Comparison of ENCODE assay signal across 13 mouse cellular contexts in the genomic region with DNA sequence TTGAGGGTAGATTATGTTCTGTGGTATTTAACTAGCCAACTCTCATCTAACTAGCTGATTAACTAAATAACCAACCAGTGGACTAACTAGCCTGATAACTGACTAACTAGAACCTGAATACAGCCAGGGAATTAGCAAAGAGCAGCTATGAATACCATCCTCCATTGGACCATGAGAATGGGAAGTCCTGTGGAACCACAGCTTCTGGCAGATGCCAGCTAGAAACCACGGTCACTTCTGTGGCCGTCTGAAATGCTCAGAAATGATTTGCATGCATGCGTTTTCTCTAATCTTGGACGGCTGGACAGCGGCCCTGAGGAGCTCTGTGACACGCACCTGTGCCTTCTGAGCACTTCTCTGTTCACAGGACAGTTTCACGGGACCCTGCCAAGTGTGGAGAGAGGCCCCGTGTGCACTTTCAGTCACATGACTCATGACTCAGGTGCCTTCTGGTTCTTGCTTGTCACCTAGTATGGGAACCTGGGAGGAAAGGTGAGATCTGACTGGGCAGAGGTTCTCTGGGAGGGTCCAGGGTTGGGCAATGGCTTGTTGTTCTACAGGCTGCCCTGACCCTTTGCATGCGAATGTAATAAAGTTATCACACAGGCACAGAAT. TPM values are rescaled to one million over a fixed set of nuclear protein-coding genes. Genes with fewer than 3 reads are reported as not detected.
DNase-seq lines count a peak whose midpoint lies in the region; ATAC-seq and TF ChIP-seq lines count a peak whose summit lies in the region.
"Had no signal": no experiment of that assay in that cellular context is flagged by ENCODE, and none has a peak within 500 bp of the region (broad histone marks: within the 10 kb centered on the region; RNA-seq: fewer than 3 reads in every experiment).

No protein-coding gene starts in this region.

- H3K27ac ChIP-seq in liver, postnatal 0 days (ENCODE audit: low read depth): no peak overlapping the region
- H3K27ac ChIP-seq in liver, embryonic 12.5 days: no peak overlapping the region
- H3K27ac ChIP-seq: hindbrain, embryonic 15.5 days; liver, embryonic 13.5 days had no signal

- no peak for TF ChIP-seq EP300 in liver, postnatal 0 days (IDR thresholded peaks at IDR 0.05; ENCODE audit: low read depth)

- H3K9ac ChIP-seq in liver, postnatal 0 days (replicated peaks): no peak overlapping the region; the same call in 1 of the 2 replicates
- no peak overlapping the region for H3K9ac ChIP-seq in liver, embryonic 12.5 days
- H3K9ac ChIP-seq: hindbrain, embryonic 15.5 days; liver, embryonic 13.5 days had no signal

- no peak overlapping the region for H3K4me2 ChIP-seq in liver, postnatal 0 days (ENCODE audit: low read depth, low read length)
- H3K4me2 ChIP-seq in liver, embryonic 12.5 days: no peak overlapping the region
- H3K4me2 ChIP-seq: hindbrain, embryonic 15.5 days; liver, embryonic 13.5 days had no signal

- 34% methylated on average over 9 of the region's 9 CpGs for whole genome bisulfite sequencing in liver, postnatal 0 days (ENCODE audit: insufficient replicate concordance)
- WGBS in liver, embryonic 12.5 days (ENCODE audit: insufficient replicate concordance): 42% methylated on average over 9 of the region's 9 CpGs

- no peaks in the 10 kb centered on the region for H3K36me3 ChIP-seq in liver, postnatal 0 days (replicated peaks; ENCODE audit: insufficient read depth, low read length)
- no peaks in the 10 kb centered on the region for H3K36me3 ChIP-seq in liver, embryonic 12.5 days
- H3K36me3 ChIP-seq: hindbrain, embryonic 15.5 days; liver, embryonic 13.5 days had no signal

- H3K27me3 ChIP-seq in liver, postnatal 0 days (ENCODE audit: insufficient read depth, low read length): no peaks in the 10 kb centered on the region
- peaks cover 17% of the 10 kb centered on the region for H3K27me3 ChIP-seq in liver, embryonic 12.5 days (replicated peaks)
- H3K27me3 ChIP-seq: hindbrain, embryonic 15.5 days had no signal

- peak; percentile 85 for ATAC-seq in liver, postnatal 0 days
- no peak for ATAC-seq in liver, embryonic 12.5 days
- ATAC-seq: midbrain, embryonic 16.5 days had no signal

- no peak overlapping the region for H3K4me3 ChIP-seq in liver, postnatal 0 days (ENCODE audit: low read depth, low read length)
- no peak overlapping the region for H3K4me3 ChIP-seq in liver, embryonic 12.5 days
- H3K4me3 ChIP-seq: erythroblast, embryonic 14.5 days; hindbrain, embryonic 15.5 days; liver, embryonic 13.5 days had no signal

- H3K9me3 ChIP-seq in liver, postnatal 0 days (ENCODE audit: low read length): no peaks in the 10 kb centered on the region
- H3K9me3 ChIP-seq in liver, embryonic 12.5 days (replicated peaks): no peaks in the 10 kb centered on the region
- H3K9me3 ChIP-seq: hindbrain, embryonic 15.5 days; liver, embryonic 13.5 days had no signal

- peaks cover 16% of the 10 kb centered on the region; the same call in 1 of the 2 replicates for H3K4me1 ChIP-seq in liver, postnatal 0 days (ENCODE audit: insufficient read depth)
- H3K4me1 ChIP-seq in liver, embryonic 12.5 days: peaks cover 20% of the 10 kb centered on the region; the same call in 1 of the 2 replicates

- TF ChIP-seq CTCF in liver, postnatal 0 days (IDR thresholded peaks at IDR 0.05; ENCODE audit: low read depth): no peak

- DNase-seq in liver, postnatal 0 days: peak; percentile 23
- peak; percentile 27 for DNase-seq in ZHBTc4 (ENCODE audit: low read depth, low spot score)
- peak; percentile 54 for DNase-seq in lung, postnatal 36 days
- peak; percentile 4 to 9 for DNase-seq in thymus, postnatal 10 days (ENCODE audit: low spot score in 2 of 2)
- no peak for DNase-seq in layer of hippocampus, postnatal 25 days (ENCODE audit: extremely low spot score in 1 of 2, low spot score in 1 of 2)
- no peak for DNase-seq in adrenal gland, postnatal 25 days
- DNase-seq in c-Kit-positive CD71-positive TER-119-positive erythroid progenitor cells, embryonic 14.5 days (ENCODE audit: low spot score): no peak
- DNase-seq: liver, embryonic 13.5 days had no signal

RNA-seq across cellular contexts. Expression of gene Pbp2, which starts 14.6 kb away (rescaled TPM):
- polyA plus RNA-seq in liver, postnatal 0 days (2015; fragmentation: Nextera tagmentation; extraction: Ambion mirVana): not detected in 2 replicates
- not detected in 2 replicates for polyA plus RNA-seq in liver, embryonic 12.5 days (2016; fragmentation: Nextera tagmentation; extraction: Ambion mirVana)
- not detected for total RNA-seq in layer of hippocampus, postnatal 25 days (2021)
- not detected in 2 replicates for total RNA-seq in adrenal gland, postnatal 25 days (2021)
- total RNA-seq: layer of hippocampus, adult 18-20 months had no signal
- polyA plus RNA-seq: erythroblast, embryonic 14.5 days; liver, embryonic 13.5 days; midbrain, embryonic 16.5 days had no signal

RNA-seq across cellular contexts. Expression of gene Emp1, which starts 37.6 kb away (rescaled TPM):
- 1.2 TPM in 2 replicates for polyA plus RNA-seq in liver, postnatal 0 days (2015; fragmentation: Nextera tagmentation; extraction: Ambion mirVana)
- polyA plus RNA-seq in liver, embryonic 12.5 days (2016; fragmentation: Nextera tagmentation; extraction: Ambion mirVana): 0.74 and 0.99 TPM in 2 replicates
- total RNA-seq in layer of hippocampus, postnatal 25 days (2021): 1 to 10 TPM; 2.4 to 2.5 TPM
- total RNA-seq in adrenal gland, postnatal 25 days (2021): 29.8 and 31.3 TPM in 2 replicates
- polyA plus RNA-seq: erythroblast, embryonic 14.5 days had no signal

Comparison
In these comparisons a context has a peak if more than half of its experiments do, and no peak if none do; other contexts are left out.
1. DNase-seq: peak in liver, postnatal 0 days (single experiment), ZHBTc4 (single experiment), lung, postnatal 36 days (single experiment) and thymus, postnatal 10 days (2 of 2); none in layer of hippocampus, postnatal 25 days (0 of 2), adrenal gland, postnatal 25 days (single experiment) and c-Kit-positive CD71-positive TER-119-positive erythroid progenitor cells, embryonic 14.5 days (single experiment).